Mouse (Mus musculus) heart, embryonic 14.5 days (tissue): ENCODE measurements around the gene Eipr1. TPM values are rescaled to one million over a fixed set of nuclear protein-coding genes. Genes with fewer than 3 reads are reported as not detected.

Experiments
- ATAC-seq: fragments of 200-750 bp; cut with Nextera tagmentation; 2 replicates; pipeline ENCODE4 v1.8.0; 2017; ENCODE audit warnings: low read depth, moderate TSS enrichment; ENCODE audit not compliant: insufficient number of reproducible peaks, insufficient read depth, low FRiP score
- H3K27ac ChIP-seq, 2 experiments: fragments of 200-500 bp in 1 of 2; fragments of 300-500 bp in 1 of 2; sonication (generic) in 1 of 2; replicated peaks in 1 of 2; 2 replicates each; pipeline ENCODE4 v1.5.1; 2012 to 2014; ENCODE audit warnings: low read depth in 2 of 2, low read length in 2 of 2, control low read depth in 1 of 2, mild to moderate bottlenecking in 1 of 2, mixed read lengths in 1 of 2; ENCODE audit not compliant: control insufficient read depth in 1 of 2, insufficient read depth in 1 of 2
- H3K27me3 ChIP-seq: fragments of 300-500 bp; sonication (generic); 2 replicates; pipeline ENCODE4 v1.6.1; 2014; ENCODE audit warnings: mild to moderate bottlenecking, low read length, control low read depth; ENCODE audit not compliant: control insufficient read depth, insufficient read depth
- H3K36me3 ChIP-seq: fragments of 300-500 bp; sonication (generic); 2 replicates; pipeline ENCODE4 v1.6.1; 2014; ENCODE audit warnings: mild to moderate bottlenecking, control low read depth, low read length, mixed read lengths; ENCODE audit not compliant: control insufficient read depth, insufficient read depth
- H3K4me1 ChIP-seq, 2 experiments: fragments of 200-500 bp in 1 of 2; fragments of 300-500 bp in 1 of 2; sonication (generic) in 1 of 2; 2 replicates each; pipeline ENCODE4 v1.6.1; 2012 to 2014; ENCODE audit warnings: low read length in 2 of 2, control low read depth in 1 of 2, mixed read lengths in 1 of 2; ENCODE audit not compliant: control insufficient read depth in 2 of 2, insufficient read depth in 2 of 2
- H3K4me2 ChIP-seq: fragments of 300-500 bp; sonication (generic); 2 replicates; pipeline ENCODE4 v1.6.1; 2014; ENCODE audit warnings: mild to moderate bottlenecking, low read length
- H3K4me3 ChIP-seq, 2 experiments: fragments of 200-500 bp in 1 of 2; fragments of 300-500 bp in 1 of 2; sonication (generic) in 1 of 2; 2 replicates each; pipeline ENCODE4 v1.5.1; 2012 to 2014; ENCODE audit warnings: low read length in 2 of 2, mild to moderate bottlenecking in 2 of 2, control low read depth in 1 of 2, low read depth in 1 of 2, moderate library complexity in 1 of 2; ENCODE audit not compliant: control insufficient read depth in 1 of 2, insufficient read depth in 1 of 2
- H3K9ac ChIP-seq: fragments of 300-500 bp; sonication (generic); 2 replicates; pipeline ENCODE4 v1.6.1; 2014; ENCODE audit warnings: mild to moderate bottlenecking, low read length
- H3K9me3 ChIP-seq: fragments of 300-500 bp; sonication (generic); 2 replicates; pipeline ENCODE4 v1.6.1; 2016; ENCODE audit warnings: low read length, control low read depth; ENCODE audit not compliant: control insufficient read depth
- WGBS: fragments of 180-500 bp; shearing (Covaris S2); extraction: QIAGEN DNeasy Blood & Tissue Kit; methylation state at CpG from one replicate; pipeline ENCODE4 v1.1.7; 2014; 5-methylcytosine and 5-hydroxymethylcytosine counted together
- polyA plus RNA-seq: library from polyadenylated mRNA; unstranded; fragments of >200 nt; fragmentation: Nextera tagmentation; extraction: Ambion mirVana; gene quantifications from 2 replicates; pipeline ENCODE4 v1.2.1, GENCODE M21; 2014

Eipr1 gene
- polyA plus RNA-seq, 1 experiment from 2014 or later, result 19.8 TPM

GRCm38 (mm10) chr12:28829502-28829901 lies 77.9 kb downstream of the Eipr1 start:
- Histone ChIP-seq H3K27me3 (no peaks in the 10 kb centered on the region), H3K4me2 (no peak overlapping the region), H3K4me3 (no peak overlapping the region), H3K27ac (no peak overlapping the region), H3K9ac (no peak overlapping the region), H3K9me3 (no peaks in the 10 kb centered on the region), H3K4me1 (no peaks in the 10 kb centered on the region; a peak in 1 of 4 replicates), H3K36me3 (peaks cover 9% of the 10 kb centered on the region; the same call in 1 of the 2 replicates)
- ATAC-seq, result no peak
- 81% methylated on average over 3 of the region's 3 CpGs for WGBS

GRCm38 (mm10) chr12:28830471-28830870 lies 78.9 kb downstream of the Eipr1 start:
- no peaks in the 10 kb centered on the region for H3K9me3 ChIP-seq
- ATAC-seq, result no peak
- no peaks in the 10 kb centered on the region for H3K27me3 ChIP-seq
- peaks cover 9% of the 10 kb centered on the region; the same call in 1 of the 2 replicates for H3K36me3 ChIP-seq
- H3K4me2 ChIP-seq, result no peak overlapping the region
- WGBS, result 76% methylated on average over 3 of the region's 3 CpGs
- H3K4me1 ChIP-seq, result no peaks in the 10 kb centered on the region; a peak in 1 of 4 replicates
- no peak overlapping the region for H3K27ac ChIP-seq
- H3K4me3 ChIP-seq, result no peak overlapping the region
- H3K9ac ChIP-seq, result no peak overlapping the region

GRCm38 (mm10) chr12:28831066-28831733 lies 79.6 kb downstream of the Eipr1 start:
- H3K9ac ChIP-seq, result no peak overlapping the region
- no peaks in the 10 kb centered on the region for H3K9me3 ChIP-seq
- WGBS, result 26% methylated on average over 7 of the region's 7 CpGs
- ATAC-seq, result no peak
- H3K4me3 ChIP-seq, result no peak overlapping the region
- peaks cover 9% of the 10 kb centered on the region; the same call in 1 of the 2 replicates for H3K36me3 ChIP-seq
- H3K27ac ChIP-seq, result no peak overlapping the region
- H3K4me2 ChIP-seq, result no peak overlapping the region
- no peaks in the 10 kb centered on the region; a peak in 1 of 4 replicates for H3K4me1 ChIP-seq
- no peaks in the 10 kb centered on the region for H3K27me3 ChIP-seq

GRCm38 (mm10) chr12:28834266-28834665 lies 82.7 kb downstream of the Eipr1 start:
- WGBS, result 60% methylated on average over 6 of the region's 6 CpGs
- Histone ChIP-seq H3K4me2 (no peak overlapping the region), H3K9me3 (no peaks in the 10 kb centered on the region), H3K27me3 (no peaks in the 10 kb centered on the region), H3K27ac (no peak overlapping the region), H3K9ac (no peak overlapping the region), H3K4me1 (peaks cover 0 to 13% of the 10 kb centered on the region in 2 experiments; a peak in 3 of 4 replicates), H3K36me3 (peaks cover 3% of the 10 kb centered on the region; the same call in 1 of the 2 replicates), H3K4me3 (no peak overlapping the region)
- no peak for ATAC-seq

- WGBS, result 89% methylated on average over 3 of the region's 3 CpGs
- Histone ChIP-seq H3K27ac (no peak overlapping the region), H3K27me3 (no peaks in the 10 kb centered on the region), H3K4me1 (peaks cover 0 to 13% of the 10 kb centered on the region in 2 experiments; a peak in 3 of 4 replicates), H3K9ac (no peak overlapping the region), H3K9me3 (no peaks in the 10 kb centered on the region), H3K36me3 (no peaks in the 10 kb centered on the region), H3K4me3 (no peak overlapping the region), H3K4me2 (no peak overlapping the region)
- ATAC-seq, result no peak
Observed at GRCm38 (mm10) chr12:28835683-28836082, 84.1 kb downstream of the Eipr1 start.

- H3K4me2 ChIP-seq, result no peak overlapping the region
- H3K9me3 ChIP-seq, result no peaks in the 10 kb centered on the region
- no peak overlapping the region for H3K9ac ChIP-seq
- peaks cover 0 to 15% of the 10 kb centered on the region in 2 experiments; a peak in 3 of 4 replicates for H3K4me1 ChIP-seq
- 72% methylated on average over 4 of the region's 4 CpGs for WGBS
- H3K27ac ChIP-seq, result no peak overlapping the region
- no peaks in the 10 kb centered on the region for H3K36me3 ChIP-seq
- H3K27me3 ChIP-seq, result no peaks in the 10 kb centered on the region
- ATAC-seq, result no peak
- H3K4me3 ChIP-seq, result no peak overlapping the region
Observed at GRCm38 (mm10) chr12:28838268-28838667, 86.7 kb downstream of the Eipr1 start.

- Histone ChIP-seq H3K36me3 (no peaks in the 10 kb centered on the region), H3K4me2 (no peak overlapping the region), H3K9me3 (no peaks in the 10 kb centered on the region), H3K4me1 (peaks cover 0 to 15% of the 10 kb centered on the region in 2 experiments; a peak in 3 of 4 replicates), H3K27me3 (no peaks in the 10 kb centered on the region), H3K27ac (no peak overlapping the region), H3K4me3 (no peak overlapping the region), H3K9ac (no peak overlapping the region)
- WGBS, result 51% methylated on average over 7 of the region's 7 CpGs
- no peak for ATAC-seq
Observed at GRCm38 (mm10) chr12:28838971-28839370, 87.4 kb downstream of the Eipr1 start.
